14 mouse cellular contexts compared by ENCODE assay signal in genomic region chr11:50739453-50739852, GRCm38 (mm10).
DNase-seq lines count a peak whose midpoint lies in the region; ATAC-seq and TF ChIP-seq lines count a peak whose summit lies in the region.
"Had no signal": no experiment of that assay in that cellular context is flagged by ENCODE, and none has a peak within 500 bp of the region (broad histone marks: within the 10 kb centered on the region; RNA-seq: fewer than 3 reads in every experiment).

No protein-coding gene starts in this region.

- no peaks in the 10 kb centered on the region for H3K79me2 ChIP-seq in liver, adult 2 months (ENCODE audit: control insufficient read depth, insufficient read depth, low read length)

- no peak overlapping the region for H3K9ac ChIP-seq in liver, adult 2 months (ENCODE audit: low read depth, low read length)
- H3K9ac ChIP-seq in liver, embryonic 12.5 days: no peak overlapping the region
- H3K9ac ChIP-seq: limb, embryonic 13.5 days; midbrain, embryonic 12.5 days had no signal

- TF ChIP-seq POLR2A in liver, adult 2 months (IDR thresholded peaks at IDR 0.05; ENCODE audit: extremely low read depth, insufficient read depth, low read length): no peak

- no peak overlapping the region for H3K27ac ChIP-seq in liver, adult 2 months (replicated peaks; ENCODE audit: insufficient read depth, low read depth, low read length)
- no peak overlapping the region for H3K27ac ChIP-seq in liver, embryonic 12.5 days
- H3K27ac ChIP-seq: kidney, postnatal 0 days; limb, embryonic 13.5 days; midbrain, embryonic 12.5 days had no signal

- H3K4me1 ChIP-seq in liver, adult 2 months (ENCODE audit: control insufficient read depth, insufficient read depth, low read length): peaks cover 6% of the 10 kb centered on the region
- no peaks in the 10 kb centered on the region for H3K4me1 ChIP-seq in liver, embryonic 12.5 days

- H3K4me2 ChIP-seq in liver, embryonic 12.5 days: no peak overlapping the region
- H3K4me2 ChIP-seq: limb, embryonic 13.5 days; midbrain, embryonic 12.5 days had no signal

- intact Hi-C loops in heart, postnatal 14 days (cut with DNase I): no loop called here

- no peak for ATAC-seq in liver, embryonic 12.5 days
- ATAC-seq in granulocyte monocyte progenitor cell, adult 5-6 weeks (replicated peaks; ENCODE audit: poor library complexity, severe bottlenecking): no peak

- no peaks in the 10 kb centered on the region for H3K27me3 ChIP-seq in liver, adult 2 months (ENCODE audit: control insufficient read depth, insufficient read depth, low read length)
- no peaks in the 10 kb centered on the region for H3K27me3 ChIP-seq in liver, embryonic 12.5 days (replicated peaks)
- H3K27me3 ChIP-seq: limb, embryonic 13.5 days; midbrain, embryonic 12.5 days had no signal

- H3K9me3 ChIP-seq in liver, embryonic 12.5 days (replicated peaks): no peaks in the 10 kb centered on the region
- H3K9me3 ChIP-seq: limb, embryonic 13.5 days; midbrain, embryonic 12.5 days had no signal

- H3K4me3 ChIP-seq in liver, adult 2 months (ENCODE audit: insufficient read depth, low read depth, low read length): no peak overlapping the region
- no peak overlapping the region for H3K4me3 ChIP-seq in liver, embryonic 12.5 days
- H3K4me3 ChIP-seq: limb, embryonic 13.5 days; midbrain, embryonic 12.5 days had no signal

- no peaks in the 10 kb centered on the region for H3K36me3 ChIP-seq in liver, adult 2 months (ENCODE audit: control insufficient read depth, insufficient read depth, low read length)
- no peaks in the 10 kb centered on the region for H3K36me3 ChIP-seq in liver, embryonic 12.5 days
- H3K36me3 ChIP-seq: limb, embryonic 13.5 days; midbrain, embryonic 12.5 days had no signal

- no peak for TF ChIP-seq CTCF in liver, adult 2 months (IDR thresholded peaks at IDR 0.05; ENCODE audit: low read depth, low read length)

- peak; percentile 40 for DNase-seq in gastrocnemius, adult 18-20 months (ENCODE audit: low spot score)
- no peak for DNase-seq in gastrocnemius, postnatal 10 days
- peak; percentile 68 for DNase-seq in liver, adult 2 months (ENCODE audit: extremely low read depth, low read depth, low spot score)
- DNase-seq in heart, postnatal 14 days: peak; percentile 67 to 68
- DNase-seq in kidney, postnatal 25 days: peak; percentile 19 to 73
- no peak for DNase-seq in Muller cell, postnatal 12 days (ENCODE audit: inconsistent ontology term)
- DNase-seq: B cell, adult 2 months; cerebellum, adult 11-12 months; retina, postnatal 1 day had no signal

- WGBS in liver, adult 2 months: 13% methylated on average over 10 of the region's 10 CpGs
- 20% methylated on average over 10 of the region's 10 CpGs for WGBS in liver, embryonic 12.5 days (ENCODE audit: insufficient replicate concordance)

Comparison
In these comparisons a context has a peak if more than half of its experiments do, and no peak if none do; other contexts are left out.
1. DNase-seq: peak in gastrocnemius, adult 18-20 months (single experiment), liver, adult 2 months (single experiment), heart, postnatal 14 days (2 of 2) and kidney, postnatal 25 days (2 of 2); none in gastrocnemius, postnatal 10 days (single experiment) and Muller cell, postnatal 12 days (single experiment).